Mouse (Mus musculus): Measurements from ENCODE around the gene Atxn2. TPM values are rescaled to one million over a fixed set of nuclear protein-coding genes. Genes with fewer than 3 reads are reported as not detected.

The Atxn2 gene
- polyA plus RNA-seq, 1 experiment from 2014 or later: 30.0 TPM

DNA sequence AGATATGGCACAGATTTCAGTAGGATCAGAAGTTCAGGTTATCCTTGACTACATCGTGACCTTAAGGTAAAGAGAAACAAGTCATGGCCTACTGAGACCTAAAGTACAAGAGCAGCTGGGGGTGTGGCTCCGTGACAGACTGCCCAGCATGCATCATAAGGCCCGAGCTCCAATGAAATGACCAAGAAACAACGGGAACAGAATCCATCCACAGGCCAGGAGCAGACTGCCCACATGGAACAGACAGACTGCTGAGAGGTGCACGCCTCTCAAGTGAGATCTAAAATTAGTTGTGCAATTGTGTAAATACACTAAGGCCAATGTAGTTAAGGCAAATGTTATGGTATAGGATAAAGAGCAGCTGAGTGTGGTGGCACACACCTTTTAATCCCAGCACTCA lies 110.4 kb downstream of the Atxn2 start:
- Histone ChIP-seq H3K4me2 (ENCODE audit: low read depth, low read length) (no peak overlapping the region), H3K27me3 (ENCODE audit: control insufficient read depth, insufficient read depth, low read depth, low read length) (no peaks in the 10 kb centered on the region), H3K36me3 (ENCODE audit: control insufficient read depth, insufficient read depth, low read length) (peaks cover 25% of the 10 kb centered on the region), H3K27ac (ENCODE audit: low read length) (no peak overlapping the region), H3K9ac (ENCODE audit: low read length) (no peak overlapping the region), H3K4me3 (ENCODE audit: low read length) (no peak overlapping the region), H3K4me1 (replicated peaks; ENCODE audit: control insufficient read depth, insufficient read depth, low read length) (0 out of 2 replicates have a peak, but pooled peaks cover 3% of the 10 kb centered on the region), H3K9me3 (ENCODE audit: control insufficient read depth, low read length) (no peaks in the 10 kb centered on the region)
- no peak for ATAC-seq (ENCODE audit: low read depth)
- WGBS: 69% methylated on average over 5 of the region's 5 CpGs

DNA sequence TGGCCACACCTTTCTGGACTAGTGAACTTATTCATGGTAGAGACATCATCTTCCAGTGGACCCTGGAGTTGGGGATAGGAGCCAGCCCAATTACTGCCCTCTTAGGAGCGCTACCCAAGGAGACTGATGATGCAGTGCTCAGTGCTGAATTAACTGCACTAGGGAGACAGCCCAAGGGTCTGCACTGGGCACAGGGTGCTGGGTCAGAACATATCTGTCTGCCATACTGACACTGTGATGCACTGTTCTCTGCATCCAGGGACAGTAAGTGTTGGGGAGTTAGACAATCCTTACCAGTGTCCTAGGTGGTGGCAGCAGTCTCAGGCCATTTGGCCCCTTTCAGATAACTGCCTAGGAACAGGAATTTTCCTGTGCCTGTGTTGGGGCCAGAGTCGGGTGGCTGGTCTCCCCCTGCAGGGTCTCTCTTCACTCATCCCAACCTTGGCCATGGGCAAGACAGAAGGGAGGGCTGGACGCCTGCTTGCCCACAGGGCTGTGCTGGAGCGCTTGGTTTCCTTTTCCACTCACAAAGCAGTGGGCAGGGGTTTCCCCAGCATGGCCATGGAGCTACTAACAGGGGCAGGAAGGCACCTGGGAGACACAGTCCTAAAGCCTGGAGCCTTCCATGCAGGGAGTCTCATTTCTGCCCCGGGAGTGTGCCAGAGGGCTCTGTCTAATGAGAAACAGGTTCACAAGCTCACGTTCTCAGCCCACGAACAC lies 111.8 kb downstream of the Atxn2 start:
- ATAC-seq (ENCODE audit: low read depth): no peak
- Histone ChIP-seq H3K9ac (ENCODE audit: low read length) (no peak overlapping the region), H3K27me3 (ENCODE audit: control insufficient read depth, insufficient read depth, low read depth, low read length) (no peaks in the 10 kb centered on the region), H3K36me3 (ENCODE audit: control insufficient read depth, insufficient read depth, low read length) (peaks cover 13% of the 10 kb centered on the region), H3K4me3 (ENCODE audit: low read length) (no peak overlapping the region), H3K9me3 (ENCODE audit: control insufficient read depth, low read length) (no peaks in the 10 kb centered on the region), H3K27ac (ENCODE audit: low read length) (no peak overlapping the region), H3K4me2 (ENCODE audit: low read depth, low read length) (no peak overlapping the region), H3K4me1 (replicated peaks; ENCODE audit: control insufficient read depth, insufficient read depth, low read length) (0 out of 2 replicates have a peak, but pooled peaks cover 3% of the 10 kb centered on the region)
- 78% methylated on average over 7 of the region's 7 CpGs for WGBS

GRCm38 (mm10) chr5:121823668-121824067 lies 112.5 kb downstream of the Atxn2 start:
- H3K4me2 ChIP-seq (ENCODE audit: low read depth, low read length): no peak overlapping the region
- peaks cover 6% of the 10 kb centered on the region; the same call in 1 of the 2 replicates for H3K4me1 ChIP-seq (replicated peaks; ENCODE audit: control insufficient read depth, insufficient read depth, low read length)
- no peak overlapping the region for H3K27ac ChIP-seq (ENCODE audit: low read length)
- H3K9me3 ChIP-seq (ENCODE audit: control insufficient read depth, low read length): no peaks in the 10 kb centered on the region
- H3K9ac ChIP-seq (ENCODE audit: low read length): no peak overlapping the region
- peaks cover 12% of the 10 kb centered on the region for H3K36me3 ChIP-seq (ENCODE audit: control insufficient read depth, insufficient read depth, low read length)
- no peaks in the 10 kb centered on the region for H3K27me3 ChIP-seq (ENCODE audit: control insufficient read depth, insufficient read depth, low read depth, low read length)
- H3K4me3 ChIP-seq (ENCODE audit: low read length): no peak overlapping the region
- WGBS: 95% methylated on average over 1 of the region's 1 CpGs
- no peak for ATAC-seq (ENCODE audit: low read depth)

GRCm38 (mm10) chr5:121824121-121824520 lies 113.0 kb downstream of the Atxn2 start:
- Histone ChIP-seq H3K4me3 (ENCODE audit: low read length) (no peak overlapping the region), H3K4me1 (replicated peaks; ENCODE audit: control insufficient read depth, insufficient read depth, low read length) (peaks cover 11% of the 10 kb centered on the region; the same call in 1 of the 2 replicates), H3K36me3 (ENCODE audit: control insufficient read depth, insufficient read depth, low read length) (peaks cover 8% of the 10 kb centered on the region), H3K9me3 (ENCODE audit: control insufficient read depth, low read length) (no peaks in the 10 kb centered on the region), H3K4me2 (ENCODE audit: low read depth, low read length) (no peak overlapping the region), H3K27me3 (ENCODE audit: control insufficient read depth, insufficient read depth, low read depth, low read length) (no peaks in the 10 kb centered on the region), H3K9ac (ENCODE audit: low read length) (0 out of 2 replicates have a peak overlapping the region, but pooled peaks have one; percentile 10), H3K27ac (ENCODE audit: low read length) (peak overlapping the region; percentile 56)
- ATAC-seq (ENCODE audit: low read depth): peak; percentile 48; the same call in 1 of the 2 replicates
- 55% methylated on average over 4 of the region's 4 CpGs for WGBS

DNA sequence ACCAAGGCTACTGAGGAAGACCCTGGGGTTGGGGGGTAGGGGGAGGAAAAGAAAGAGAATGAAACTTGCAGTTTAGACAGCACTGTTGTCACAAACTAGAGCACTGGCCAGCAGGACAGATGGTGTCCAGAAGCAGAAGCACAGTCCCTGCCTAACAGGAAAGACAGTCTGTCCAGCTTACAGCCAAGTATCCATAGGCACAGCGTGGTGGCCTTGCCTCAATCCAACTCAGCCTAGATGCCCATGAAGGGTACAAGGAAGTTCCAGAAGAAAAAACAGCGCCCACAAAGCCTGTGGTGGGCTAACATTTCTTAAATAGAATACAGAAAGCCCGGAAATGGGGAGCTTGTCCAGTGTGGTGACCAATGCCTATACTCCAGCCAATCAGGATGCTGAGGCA lies 114.5 kb downstream of the Atxn2 start:
- H3K9me3 ChIP-seq (ENCODE audit: control insufficient read depth, low read length): no peaks in the 10 kb centered on the region
- H3K4me3 ChIP-seq (ENCODE audit: low read length): no peak overlapping the region
- peaks cover 8% of the 10 kb centered on the region for H3K36me3 ChIP-seq (ENCODE audit: control insufficient read depth, insufficient read depth, low read length)
- 84% methylated on average over 3 of the region's 3 CpGs for WGBS
- no peak overlapping the region for H3K9ac ChIP-seq (ENCODE audit: low read length)
- no peak overlapping the region for H3K4me2 ChIP-seq (ENCODE audit: low read depth, low read length)
- no peaks in the 10 kb centered on the region; the same call in 1 of the 2 replicates for H3K27me3 ChIP-seq (ENCODE audit: control insufficient read depth, insufficient read depth, low read depth, low read length)
- peaks cover 11% of the 10 kb centered on the region; the same call in 1 of the 2 replicates for H3K4me1 ChIP-seq (replicated peaks; ENCODE audit: control insufficient read depth, insufficient read depth, low read length)
- ATAC-seq (ENCODE audit: low read depth): no peak
- H3K27ac ChIP-seq (ENCODE audit: low read length): no peak overlapping the region

DNA sequence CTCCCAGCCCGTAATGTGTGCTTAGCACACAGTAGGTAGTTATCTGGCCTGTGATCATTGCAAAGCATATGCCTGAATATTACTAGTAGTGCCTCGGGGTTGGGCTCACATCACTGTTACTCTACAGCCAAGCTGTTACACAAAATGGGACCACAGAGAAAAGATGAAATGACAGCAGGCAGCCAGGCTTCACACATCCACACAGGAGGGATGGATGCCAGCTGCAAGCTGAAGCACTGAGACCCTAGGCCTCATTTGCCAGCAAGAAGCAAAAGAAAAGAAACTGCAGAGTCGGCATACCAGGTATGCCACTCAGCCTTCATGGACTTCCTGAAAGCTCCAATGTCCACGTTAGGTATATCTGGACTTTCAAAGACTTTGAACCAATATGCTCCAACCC lies 116.7 kb downstream of the Atxn2 start:
- Histone ChIP-seq H3K4me1 (replicated peaks; ENCODE audit: control insufficient read depth, insufficient read depth, low read length) (peaks cover 21% of the 10 kb centered on the region), H3K9ac (ENCODE audit: low read length) (no peak overlapping the region), H3K27ac (ENCODE audit: low read length) (no peak overlapping the region), H3K36me3 (ENCODE audit: control insufficient read depth, insufficient read depth, low read length) (peaks cover 8% of the 10 kb centered on the region), H3K9me3 (ENCODE audit: control insufficient read depth, low read length) (no peaks in the 10 kb centered on the region), H3K27me3 (ENCODE audit: control insufficient read depth, insufficient read depth, low read depth, low read length) (no peaks in the 10 kb centered on the region; the same call in 1 of the 2 replicates), H3K4me2 (ENCODE audit: low read depth, low read length) (no peak overlapping the region), H3K4me3 (ENCODE audit: low read length) (no peak overlapping the region)
- ATAC-seq (ENCODE audit: low read depth): no peak
- WGBS: 78% methylated on average over 4 of the region's 4 CpGs

- Histone ChIP-seq H3K27ac (ENCODE audit: low read length) (no peak overlapping the region), H3K36me3 (ENCODE audit: control insufficient read depth, insufficient read depth, low read length) (peaks cover 8% of the 10 kb centered on the region)
Measured at GRCm38 (mm10) chr5:121828491-121829432, 117.6 kb downstream of the Atxn2 start.

DNA sequence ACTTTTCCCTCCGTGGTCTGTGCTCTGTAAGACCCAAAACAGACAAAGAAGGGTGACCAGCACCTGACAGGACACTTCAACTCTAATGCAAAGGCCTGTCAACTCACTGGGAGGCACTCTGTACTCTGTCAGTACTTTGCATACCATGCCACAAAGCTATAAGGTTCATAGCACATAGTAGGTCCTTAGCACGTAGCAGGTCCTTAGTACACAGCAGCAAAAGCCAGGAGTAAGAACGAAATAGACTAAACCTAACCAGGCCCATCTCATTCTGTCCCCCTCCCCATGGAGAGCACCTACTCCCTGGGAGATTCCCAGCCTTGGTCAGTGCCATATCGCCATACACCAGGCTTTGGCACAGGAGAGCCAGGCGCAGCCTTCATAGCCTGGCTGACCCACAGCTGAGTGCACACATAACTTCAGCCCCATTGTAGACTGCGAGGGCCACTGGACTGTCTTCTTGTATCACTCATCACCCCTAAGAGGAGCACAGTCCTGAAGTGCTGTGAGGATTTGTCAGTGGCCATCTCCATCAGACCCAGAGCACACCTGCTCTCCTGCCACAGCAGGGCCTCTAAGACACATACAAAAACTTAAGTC lies 120.0 kb downstream of the Atxn2 start:
- peaks cover 43% of the 10 kb centered on the region for H3K4me1 ChIP-seq (replicated peaks; ENCODE audit: control insufficient read depth, insufficient read depth, low read length)
- no peak overlapping the region for H3K4me2 ChIP-seq (ENCODE audit: low read depth, low read length)
- no peak overlapping the region for H3K27ac ChIP-seq (ENCODE audit: low read length)
- ATAC-seq (ENCODE audit: low read depth): no peak
- no peak overlapping the region for H3K9ac ChIP-seq (ENCODE audit: low read length)
- no peak overlapping the region for H3K4me3 ChIP-seq (ENCODE audit: low read length)
- WGBS: 87% methylated on average over 6 of the region's 6 CpGs
- peaks cover 8% of the 10 kb centered on the region for H3K36me3 ChIP-seq (ENCODE audit: control insufficient read depth, insufficient read depth, low read length)
- H3K9me3 ChIP-seq (ENCODE audit: control insufficient read depth, low read length): no peaks in the 10 kb centered on the region
- no peaks in the 10 kb centered on the region; the same call in 1 of the 2 replicates for H3K27me3 ChIP-seq (ENCODE audit: control insufficient read depth, insufficient read depth, low read depth, low read length)

More at GRCm38 (mm10) chr5:121828491-121829432, 117.6 kb downstream of the Atxn2 start:
- peak overlapping the region; percentile 69 for H3K4me2 ChIP-seq (ENCODE audit: low read depth, low read length)
- peak overlapping the region; percentile 42 for H3K4me3 ChIP-seq (ENCODE audit: low read length)
- no peaks in the 10 kb centered on the region for H3K9me3 ChIP-seq (ENCODE audit: control insufficient read depth, low read length)
- WGBS: 16% methylated on average over 78 of the region's 82 CpGs
- H3K9ac ChIP-seq (ENCODE audit: low read length): peak overlapping the region; percentile 48; the same call in 1 of the 2 replicates
- no peaks in the 10 kb centered on the region; the same call in 1 of the 2 replicates for H3K27me3 ChIP-seq (ENCODE audit: control insufficient read depth, insufficient read depth, low read depth, low read length)
- H3K4me1 ChIP-seq (replicated peaks; ENCODE audit: control insufficient read depth, insufficient read depth, low read length): peaks cover 29% of the 10 kb centered on the region
- peak; percentile 11 for ATAC-seq (ENCODE audit: low read depth)

All from lung, embryonic 16.5 days (tissue).